Mouse (Mus musculus) forebrain, embryonic 15.5 days (tissue): ENCODE results near the gene Ccdc60. TPM values are rescaled to one million over a fixed set of nuclear protein-coding genes. Genes with fewer than 3 reads are reported as not detected.

Experiments
- ATAC-seq: fragments of 200-750 bp; cut with Nextera tagmentation; replicated peaks from 2 replicates; pipeline ENCODE4 v1.8.0; 2017; ENCODE audit warnings: mild to moderate bottlenecking, moderate TSS enrichment, moderate library complexity
- H3K27ac ChIP-seq: fragments of 300-500 bp; sonication (generic); replicated peaks from 2 replicates; pipeline ENCODE4 v1.5.1; 2015; ENCODE audit warnings: mild to moderate bottlenecking, inconsistent platforms
- H3K27me3 ChIP-seq: fragments of 300-500 bp; sonication (generic); 2 replicates; pipeline ENCODE4 v1.6.1; 2015; ENCODE audit warnings: inconsistent platforms
- H3K36me3 ChIP-seq: fragments of 300-500 bp; sonication (generic); 2 replicates; pipeline ENCODE4 v1.6.1; 2015; ENCODE audit warnings: mild to moderate bottlenecking, inconsistent platforms
- H3K4me1 ChIP-seq: fragments of 300-500 bp; sonication (generic); 2 replicates; pipeline ENCODE4 v1.6.1; 2015; ENCODE audit warnings: inconsistent platforms
- H3K4me2 ChIP-seq: fragments of 300-500 bp; sonication (generic); replicated peaks from 2 replicates; pipeline ENCODE4 v1.6.1; 2015; ENCODE audit warnings: mild to moderate bottlenecking, inconsistent platforms
- H3K4me3 ChIP-seq: fragments of 300-500 bp; sonication (generic); 2 replicates; pipeline ENCODE4 v1.5.1; 2015; ENCODE audit warnings: mild to moderate bottlenecking, inconsistent platforms
- H3K9ac ChIP-seq: fragments of 300-500 bp; sonication (generic); replicated peaks from 2 replicates; pipeline ENCODE4 v1.6.1; 2015; ENCODE audit warnings: mild to moderate bottlenecking, inconsistent platforms
- H3K9me3 ChIP-seq: fragments of 300-500 bp; sonication (generic); 2 replicates; pipeline ENCODE4 v1.6.1; 2016; ENCODE audit warnings: inconsistent platforms
- WGBS: fragments of 180-500 bp; shearing (Covaris S2); methylation state at CpG from one replicate; pipeline ENCODE4 v1.1.7; 2015; ENCODE audit warnings: mixed read lengths; 5-methylcytosine and 5-hydroxymethylcytosine counted together
- polyA plus RNA-seq: library from polyadenylated mRNA; unstranded; fragments of >200 nt; fragmentation: Nextera tagmentation; extraction: Ambion mirVana; gene quantifications from 2 replicates; pipeline ENCODE4 v1.2.1, GENCODE M21; 2015

Ccdc60 gene
- polyA plus RNA-seq, 1 experiment from 2014 or later = 1.7 TPM

DNA sequence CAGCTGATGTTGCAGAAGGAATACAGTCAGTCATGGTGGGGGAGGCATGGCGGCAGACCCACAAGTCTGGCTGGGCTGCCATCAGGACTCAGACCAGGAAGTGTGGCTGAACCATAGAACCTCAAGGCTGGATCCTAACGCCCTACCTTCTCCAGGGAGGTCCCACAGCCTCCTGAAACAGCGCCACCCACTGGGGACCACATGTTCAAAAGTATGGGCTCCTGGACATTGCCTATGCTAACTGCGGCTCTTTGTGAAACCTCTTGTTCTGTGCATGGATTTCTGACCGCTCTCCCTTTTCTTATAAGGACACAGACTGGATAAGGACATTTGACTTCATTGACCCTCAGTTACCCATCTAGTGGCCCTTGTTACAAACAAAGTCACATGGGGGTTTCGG is 64.8 kb downstream of the Ccdc60 start:
- 80% methylated on average over 6 of the region's 6 CpGs for WGBS

GRCm38 (mm10) chr5:116221916-116222315 is 66.9 kb downstream of the Ccdc60 start:
- Histone ChIP-seq H3K36me3 (no peaks in the 10 kb centered on the region), H3K4me1 (peaks cover 17% of the 10 kb centered on the region), H3K9me3 (no peaks in the 10 kb centered on the region), H3K9ac (no peak overlapping the region), H3K4me3 (no peak overlapping the region), H3K4me2 (no peak overlapping the region), H3K27me3 (no peaks in the 10 kb centered on the region), H3K27ac (no peak overlapping the region)
- 93% methylated on average over 3 of the region's 3 CpGs for WGBS
- ATAC-seq = no peak

More for the DNA sequence above, 64.8 kb downstream of the Ccdc60 start:
- ATAC-seq = no peak
- peaks cover 14% of the 10 kb centered on the region for H3K4me1 ChIP-seq
- no peak overlapping the region for H3K27ac ChIP-seq
- H3K9me3 ChIP-seq = no peaks in the 10 kb centered on the region
- H3K9ac ChIP-seq = no peak overlapping the region
- H3K4me3 ChIP-seq = no peak overlapping the region
- H3K36me3 ChIP-seq = no peaks in the 10 kb centered on the region
- H3K27me3 ChIP-seq = no peaks in the 10 kb centered on the region
- no peak overlapping the region for H3K4me2 ChIP-seq

DNA sequence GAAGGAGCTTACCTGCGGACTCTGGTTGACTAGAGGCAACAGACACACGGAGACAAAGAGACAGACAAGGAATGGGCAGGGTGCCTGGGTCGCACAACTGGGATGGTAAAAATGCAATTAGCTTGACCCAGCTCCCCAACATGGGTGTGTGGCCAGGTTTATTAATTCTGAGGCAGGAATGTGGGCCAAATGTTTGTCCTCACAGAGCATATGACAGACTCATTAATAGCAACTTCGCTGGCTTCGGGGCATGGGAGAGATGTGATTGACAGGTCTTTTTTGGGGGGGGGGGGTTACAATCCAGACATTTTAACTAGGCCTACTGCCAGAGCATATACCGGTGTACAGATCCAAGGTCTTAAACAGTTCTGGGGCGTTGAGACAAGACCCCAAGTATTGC is 69.5 kb downstream of the Ccdc60 start:
- H3K27ac ChIP-seq = peak overlapping the region; percentile 39; the same call in 1 of the 2 replicates
- no peaks in the 10 kb centered on the region for H3K27me3 ChIP-seq
- no peaks in the 10 kb centered on the region for H3K36me3 ChIP-seq
- H3K9me3 ChIP-seq = no peaks in the 10 kb centered on the region
- peaks cover 21% of the 10 kb centered on the region for H3K4me1 ChIP-seq
- WGBS = 48% methylated on average over 7 of the region's 7 CpGs
- no peak overlapping the region for H3K9ac ChIP-seq
- ATAC-seq = peak; percentile 60; the same call in 1 of the 2 replicates
- H3K4me3 ChIP-seq = no peak overlapping the region
- no peak overlapping the region for H3K4me2 ChIP-seq

GRCm38 (mm10) chr5:116212706-116213105 is 76.1 kb downstream of the Ccdc60 start:
- 65% methylated on average over 5 of the region's 5 CpGs for WGBS
- H3K4me2 ChIP-seq = no peak overlapping the region
- no peaks in the 10 kb centered on the region for H3K27me3 ChIP-seq
- no peaks in the 10 kb centered on the region for H3K9me3 ChIP-seq
- no peak overlapping the region for H3K4me3 ChIP-seq
- H3K27ac ChIP-seq = no peak overlapping the region
- H3K9ac ChIP-seq = no peak overlapping the region
- peaks cover 21% of the 10 kb centered on the region for H3K4me1 ChIP-seq
- no peaks in the 10 kb centered on the region for H3K36me3 ChIP-seq
- no peak for ATAC-seq

DNA sequence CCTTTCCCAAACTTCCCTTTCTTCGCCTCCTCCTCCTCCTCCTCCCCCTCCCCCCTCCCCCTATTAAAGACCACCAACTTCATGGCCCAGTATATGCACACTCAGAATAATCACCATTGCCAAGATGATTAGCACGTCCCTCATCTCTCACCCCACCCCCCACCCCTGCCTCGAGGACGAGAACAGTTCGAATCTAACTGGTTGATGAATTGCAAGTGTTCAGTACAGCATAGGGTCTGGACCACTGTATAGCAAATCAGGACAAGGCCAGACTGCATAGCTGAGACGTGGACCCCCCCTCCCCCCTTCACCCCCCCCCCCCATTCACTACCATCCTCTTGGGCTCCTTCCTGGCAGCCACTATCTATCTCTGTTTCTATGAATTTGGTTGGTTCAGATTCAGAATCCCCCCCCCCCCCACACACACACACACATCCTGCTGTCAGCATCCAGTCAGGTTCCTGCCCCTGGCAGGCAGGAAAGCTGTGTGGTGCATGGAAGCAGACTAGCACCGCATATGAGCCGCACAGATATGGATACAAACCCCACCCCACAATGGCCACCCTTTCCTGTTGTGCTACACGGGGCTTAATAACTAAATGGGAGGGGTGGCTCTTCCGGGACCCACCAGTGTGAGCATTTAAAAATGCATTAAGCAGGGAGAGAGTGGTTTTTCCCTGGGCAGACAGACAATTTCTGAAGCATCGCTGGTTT is 79.2 kb downstream of the Ccdc60 start:
- WGBS = 20% methylated on average over 11 of the region's 11 CpGs
- Histone ChIP-seq H3K4me3 (no peak overlapping the region), H3K27me3 (no peaks in the 10 kb centered on the region), H3K4me1 (peaks cover 23% of the 10 kb centered on the region), H3K27ac (peak overlapping the region; percentile 76), H3K36me3 (no peaks in the 10 kb centered on the region), H3K9me3 (no peaks in the 10 kb centered on the region), H3K9ac (no peak overlapping the region), H3K4me2 (no peak overlapping the region)
- 0 out of 2 replicates have a peak, but pooled peaks have one; percentile 24 for ATAC-seq

- Histone ChIP-seq H3K27ac (peak overlapping the region; percentile 76), H3K4me3 (no peak overlapping the region), H3K4me1 (peaks cover 23% of the 10 kb centered on the region), H3K4me2 (no peak overlapping the region), H3K9me3 (no peaks in the 10 kb centered on the region), H3K9ac (no peak overlapping the region), H3K27me3 (no peaks in the 10 kb centered on the region), H3K36me3 (no peaks in the 10 kb centered on the region)
- 7% methylated on average over 16 of the region's 16 CpGs for WGBS
- ATAC-seq = peak; percentile 79
Observed at GRCm38 (mm10) chr5:116208741-116209368, 79.9 kb downstream of the Ccdc60 start.

DNA sequence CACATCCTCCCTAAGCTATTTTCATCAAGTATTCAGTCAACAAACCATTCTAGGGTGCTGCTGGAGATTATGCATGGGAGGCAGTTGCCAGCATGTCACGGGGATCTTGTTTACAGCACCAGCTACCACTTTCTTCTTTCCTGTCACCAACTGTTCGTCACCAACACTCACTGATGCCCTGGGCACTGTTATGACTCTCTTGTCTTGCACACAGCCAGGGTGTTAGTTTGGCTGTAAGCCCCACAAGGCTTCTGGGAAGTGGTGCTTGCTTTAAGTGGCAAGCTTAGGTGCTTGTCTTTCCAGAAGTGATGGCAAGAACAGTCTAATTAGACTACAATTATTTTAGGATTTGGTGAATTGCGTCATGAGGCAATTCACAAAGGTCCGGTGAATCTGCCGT is 86.1 kb downstream of the Ccdc60 start:
- H3K9me3 ChIP-seq = no peaks in the 10 kb centered on the region
- no peaks in the 10 kb centered on the region for H3K36me3 ChIP-seq
- H3K27ac ChIP-seq = 0 out of 2 replicates have a peak overlapping the region, but pooled peaks have one; percentile 1
- no peaks in the 10 kb centered on the region for H3K27me3 ChIP-seq
- H3K9ac ChIP-seq = no peak overlapping the region
- peaks cover 22% of the 10 kb centered on the region for H3K4me1 ChIP-seq
- no peak overlapping the region for H3K4me3 ChIP-seq
- WGBS = 38% methylated on average over 5 of the region's 5 CpGs
- H3K4me2 ChIP-seq = no peak overlapping the region
- peak; percentile 66 for ATAC-seq

- 46% methylated on average over 11 of the region's 11 CpGs for WGBS
- no peak for ATAC-seq
Observed at GRCm38 (mm10) chr5:116194499-116194898, 94.3 kb downstream of the Ccdc60 start.

DNA sequence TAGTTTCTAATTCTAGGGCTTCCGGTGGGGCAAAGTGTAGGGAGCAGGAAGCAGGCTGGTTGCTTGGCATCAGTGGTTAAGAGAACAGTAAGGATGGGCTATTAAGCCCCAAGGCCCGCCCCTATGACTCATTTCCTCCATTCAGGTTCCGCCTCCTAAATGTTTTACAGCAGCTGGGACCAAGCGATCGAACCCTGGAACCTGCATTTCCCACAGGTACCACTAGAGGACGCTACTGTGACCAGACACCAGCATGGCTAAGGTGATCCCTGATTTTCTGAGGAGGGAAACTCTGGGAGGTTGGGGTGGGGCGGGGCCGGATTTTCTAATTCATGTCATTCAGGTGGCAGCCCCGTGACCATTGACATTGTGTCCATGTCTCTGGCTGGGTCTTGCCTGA is 96.1 kb downstream of the Ccdc60 start:
- Histone ChIP-seq H3K27ac (no peak overlapping the region), H3K4me1 (no peaks in the 10 kb centered on the region), H3K36me3 (no peaks in the 10 kb centered on the region), H3K4me3 (no peak overlapping the region), H3K9me3 (no peaks in the 10 kb centered on the region), H3K4me2 (no peak overlapping the region), H3K9ac (no peak overlapping the region), H3K27me3 (no peaks in the 10 kb centered on the region)
- no peak for ATAC-seq
- 74% methylated on average over 9 of the region's 9 CpGs for WGBS

More at GRCm38 (mm10) chr5:116194499-116194898, 94.3 kb downstream of the Ccdc60 start:
- H3K4me2 ChIP-seq = no peak overlapping the region
- H3K36me3 ChIP-seq = no peaks in the 10 kb centered on the region
- no peak overlapping the region for H3K9ac ChIP-seq
- H3K4me1 ChIP-seq = no peaks in the 10 kb centered on the region
- H3K27ac ChIP-seq = no peak overlapping the region
- no peak overlapping the region for H3K4me3 ChIP-seq
- H3K9me3 ChIP-seq = no peaks in the 10 kb centered on the region
- H3K27me3 ChIP-seq = no peaks in the 10 kb centered on the region

GRCm38 (mm10) chr5:116191596-116191995 is 97.2 kb downstream of the Ccdc60 start:
- WGBS = 56% methylated on average over 3 of the region's 3 CpGs
- Histone ChIP-seq H3K9ac (no peak overlapping the region), H3K27me3 (no peaks in the 10 kb centered on the region), H3K27ac (no peak overlapping the region), H3K4me1 (no peaks in the 10 kb centered on the region), H3K4me3 (no peak overlapping the region), H3K4me2 (no peak overlapping the region), H3K36me3 (no peaks in the 10 kb centered on the region), H3K9me3 (no peaks in the 10 kb centered on the region)
- ATAC-seq = no peak; the same call in 1 of the 2 replicates

- whole genome bisulfite sequencing = 60% methylated on average over 6 of the region's 6 CpGs
- no peak overlapping the region for H3K4me2 ChIP-seq
- no peak for ATAC-seq
- no peak overlapping the region for H3K9ac ChIP-seq
- no peak overlapping the region for H3K4me3 ChIP-seq
- no peak overlapping the region for H3K27ac ChIP-seq
- H3K27me3 ChIP-seq = no peaks in the 10 kb centered on the region
- no peaks in the 10 kb centered on the region for H3K36me3 ChIP-seq
- no peaks in the 10 kb centered on the region for H3K4me1 ChIP-seq
- no peaks in the 10 kb centered on the region for H3K9me3 ChIP-seq
Observed at GRCm38 (mm10) chr5:116189818-116190217, 99.0 kb downstream of the Ccdc60 start.

DNA sequence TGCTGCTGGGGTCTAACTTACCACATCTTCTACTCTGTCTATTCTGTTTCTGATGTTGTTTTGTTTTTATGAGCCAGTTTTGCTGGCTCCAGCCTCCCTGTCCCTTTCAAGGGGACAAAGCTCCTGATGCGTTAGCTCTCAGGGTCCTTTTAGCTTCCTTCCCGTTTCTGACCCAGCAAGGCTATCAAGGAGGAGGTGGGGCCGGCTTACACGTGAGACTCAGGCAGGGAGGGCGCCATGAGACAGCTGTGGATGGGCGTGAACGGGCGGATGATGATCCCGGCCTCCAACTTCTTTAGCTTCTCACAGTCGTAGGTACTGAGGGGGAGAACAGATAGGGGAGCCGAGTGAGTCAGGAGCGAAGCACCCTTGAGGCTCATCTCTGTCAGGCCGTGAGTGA is 108.2 kb downstream of the Ccdc60 start:
- H3K36me3 ChIP-seq = no peaks in the 10 kb centered on the region
- ATAC-seq = no peak
- no peaks in the 10 kb centered on the region for H3K27me3 ChIP-seq
- no peak overlapping the region for H3K4me2 ChIP-seq
- H3K9ac ChIP-seq = no peak overlapping the region
- H3K4me3 ChIP-seq = no peak overlapping the region
- 35% methylated on average over 13 of the region's 13 CpGs for WGBS
- no peak overlapping the region for H3K27ac ChIP-seq
- no peaks in the 10 kb centered on the region for H3K4me1 ChIP-seq
- H3K9me3 ChIP-seq = no peaks in the 10 kb centered on the region
